Mouse (Mus musculus): ENCODE measurements around the gene Ydjc.

DNA sequence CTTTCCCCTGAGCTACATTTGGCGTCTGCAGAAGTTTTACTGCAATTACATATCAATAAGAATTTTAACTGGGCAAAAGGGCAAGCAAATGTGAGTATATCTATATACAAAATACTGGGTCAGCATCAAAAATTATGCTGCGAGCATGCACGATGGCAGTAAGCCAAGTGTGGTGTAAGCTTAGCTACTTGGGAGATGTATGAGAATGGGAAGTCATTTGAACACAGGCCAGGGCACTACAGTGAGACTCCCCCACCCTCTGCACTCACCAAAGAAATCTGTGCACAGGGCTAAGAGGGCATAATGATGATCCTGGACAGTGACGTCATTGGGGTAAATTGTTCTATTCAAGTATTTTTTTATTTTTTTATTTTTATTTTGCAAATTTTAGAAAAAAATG is 39.8 kb upstream of the Ydjc start:
- no peak for TF ChIP-seq CTCF (IDR thresholded peaks at IDR 0.05; ENCODE audit: low read depth)
- no peak for TF ChIP-seq EP300 (IDR thresholded peaks at IDR 0.05; ENCODE audit: low read depth)

Measured in heart, postnatal 0 days (tissue).